ENCODE assay signal across 24 mouse cellular contexts in genomic region chr16:18724706-18725105, GRCm38 (mm10). TPM values are rescaled to one million over a fixed set of nuclear protein-coding genes. Genes with fewer than 3 reads are reported as not detected.
DNase-seq lines count a peak whose midpoint lies in the region; ATAC-seq and TF ChIP-seq lines count a peak whose summit lies in the region.
"Had no signal": no experiment of that assay in that cellular context is flagged by ENCODE, and none has a peak within 500 bp of the region (broad histone marks: within the 10 kb centered on the region; RNA-seq: fewer than 3 reads in every experiment).

No protein-coding gene starts in this region.

- no peak overlapping the region for H3K4me2 ChIP-seq in midbrain, embryonic 15.5 days
- H3K4me2 ChIP-seq: embryonic facial prominence, embryonic 13.5 days; embryonic facial prominence, embryonic 15.5 days; forebrain, embryonic 12.5 days had no signal

- H3K27me3 ChIP-seq in ES-Bruce4 (ENCODE audit: control insufficient read depth, insufficient read depth, low read length, poor library complexity, severe bottlenecking), result no peaks in the 10 kb centered on the region
- no peaks in the 10 kb centered on the region for H3K27me3 ChIP-seq in midbrain, embryonic 15.5 days (replicated peaks)
- H3K27me3 ChIP-seq: embryonic facial prominence, embryonic 15.5 days; Patski had no signal

- WGBS in midbrain, embryonic 15.5 days, result 29% methylated on average over 6 of the region's 6 CpGs

- peak; percentile 98 for TF ChIP-seq EP300 in ES-Bruce4 (IDR thresholded peaks at IDR 0.05; ENCODE audit: insufficient read depth, low read depth, low read length)

- TF ChIP-seq CTCF in ES-Bruce4 (IDR thresholded peaks at IDR 0.05; ENCODE audit: low read depth, low read length), result no peak

- peaks cover 11% of the 10 kb centered on the region for H3K4me1 ChIP-seq in ES-Bruce4 (ENCODE audit: control insufficient read depth, insufficient read depth, low read length)
- H3K4me1 ChIP-seq in midbrain, embryonic 15.5 days, result no peaks in the 10 kb centered on the region
- H3K4me1 ChIP-seq: embryonic facial prominence, embryonic 13.5 days; embryonic facial prominence, embryonic 15.5 days; forebrain, embryonic 12.5 days had no signal

- DNase-seq in R1 (ENCODE audit: low read depth, low spot score), result peak; percentile 79
- no peak for DNase-seq in cerebellum, postnatal 4 days (ENCODE audit: low spot score in 2 of 2)
- DNase-seq: adrenal gland, adult 8-10 months; adrenal gland, postnatal 14 days; adrenal gland, postnatal 36 days; cerebellum, adult 11-12 months; cerebellum, adult 2 months; cerebellum, adult 9-10 months; cerebellum, postnatal 10 days; cerebellum, postnatal 25 days; embryo, embryonic 11 days had no signal

- H3K9ac ChIP-seq in ES-Bruce4 (ENCODE audit: low read depth, poor library complexity, severe bottlenecking), result no peak overlapping the region
- H3K9ac ChIP-seq in midbrain, embryonic 15.5 days, result no peak overlapping the region
- H3K9ac ChIP-seq: embryonic facial prominence, embryonic 13.5 days; embryonic facial prominence, embryonic 15.5 days; forebrain, embryonic 12.5 days had no signal

- H3K27ac ChIP-seq in ES-Bruce4 (ENCODE audit: insufficient read depth, low read length), result no peak overlapping the region
- H3K27ac ChIP-seq in midbrain, embryonic 15.5 days, result no peak overlapping the region
- H3K27ac ChIP-seq: embryonic facial prominence, embryonic 13.5 days; embryonic facial prominence, embryonic 15.5 days; forebrain, embryonic 10.5 days; forebrain, embryonic 12.5 days had no signal

- H3K9me3 ChIP-seq in ES-Bruce4 (replicated peaks; ENCODE audit: control insufficient read depth, insufficient read depth, low read length, poor library complexity, severe bottlenecking), result no peaks in the 10 kb centered on the region
- H3K9me3 ChIP-seq in midbrain, embryonic 15.5 days, result no peaks in the 10 kb centered on the region
- H3K9me3 ChIP-seq: embryonic facial prominence, embryonic 13.5 days; embryonic facial prominence, embryonic 15.5 days; forebrain, embryonic 10.5 days; forebrain, embryonic 12.5 days; G1E had no signal

- no peak for TF ChIP-seq POLR2A in ES-Bruce4 (IDR thresholded peaks at IDR 0.05; ENCODE audit: insufficient read depth, low read length)

- ATAC-seq in midbrain, embryonic 15.5 days (replicated peaks), result no peak
- ATAC-seq in cerebellum, adult (ENCODE audit: insufficient number of reproducible peaks, low FRiP score, low TSS enrichment), result no peak
- ATAC-seq: activated CD4-positive, CD25-positive, alpha-beta regulatory T cell, adult 4 months; forebrain, embryonic 14.5 days; forebrain, embryonic 16.5 days; Patski had no signal

- H3K36me3 ChIP-seq in ES-Bruce4 (ENCODE audit: control insufficient read depth, insufficient read depth, low read length, poor library complexity, severe bottlenecking), result no peaks in the 10 kb centered on the region
- H3K36me3 ChIP-seq in midbrain, embryonic 15.5 days (replicated peaks), result no peaks in the 10 kb centered on the region
- H3K36me3 ChIP-seq: embryonic facial prominence, embryonic 13.5 days; embryonic facial prominence, embryonic 15.5 days; forebrain, embryonic 10.5 days; forebrain, embryonic 12.5 days; G1E had no signal

- H3K4me3 ChIP-seq in ES-Bruce4 (ENCODE audit: low read depth, low read length), result no peak overlapping the region
- H3K4me3 ChIP-seq in midbrain, embryonic 15.5 days, result no peak overlapping the region
- H3K4me3 ChIP-seq: embryonic facial prominence, embryonic 13.5 days; embryonic facial prominence, embryonic 15.5 days; erythroblast, embryonic 14.5 days; forebrain, embryonic 10.5 days; forebrain, embryonic 12.5 days had no signal

RNA-seq across cellular contexts. Expression of gene Cldn5, which starts 51.9 kb away (rescaled TPM):
- 0.42 and 0.94 TPM in 2 replicates for polyA plus RNA-seq in ES-Bruce4 (2011; ENCODE audit: insufficient read depth, insufficient read length, low read depth, missing spikeins)
- polyA plus RNA-seq in midbrain, embryonic 15.5 days (2015; fragmentation: Nextera tagmentation; extraction: Ambion mirVana), result 107 and 132 TPM in 2 replicates
- polyA plus RNA-seq: activated CD4-positive, CD25-positive, alpha-beta regulatory T cell, adult 4 months; Patski had no signal

Comparison
In these comparisons a context has a peak if more than half of its experiments do, and no peak if none do; other contexts are left out.
1. RNA of gene Cldn5, which starts 51.9 kb away (polyA plus RNA-seq): 107 to 132 TPM in midbrain, embryonic 15.5 days; 0.42 to 0.94 TPM in ES-Bruce4; every median in the first group is over 10 times any median in the second.